Mouse (Mus musculus) cerebellum, adult 2 months (tissue): ENCODE measurements around the gene Rrn3. TPM values are rescaled to one million over a fixed set of nuclear protein-coding genes. Genes with fewer than 3 reads are reported as not detected.
A peak's percentile ranks its signal among the peaks of the same experiment; 100 is the strongest.

Experiments
- DNase-seq, 2 experiments: peaks; one replicate each; pipeline ENCODE4 v3.0.0; 2021
- H3K27ac ChIP-seq: fragments of 200-500 bp; 2 replicates; pipeline ENCODE4 v1.5.1; 2012; ENCODE audit warnings: low read length, control low read depth, inconsistent platforms; ENCODE audit not compliant: insufficient read depth
- H3K27me3 ChIP-seq: fragments of 200-500 bp; 2 replicates; pipeline ENCODE4 v1.6.1; 2012; ENCODE audit warnings: inconsistent platforms, mild to moderate bottlenecking, low read length, moderate library complexity; ENCODE audit not compliant: control insufficient read depth, insufficient read depth
- H3K4me1 ChIP-seq: fragments of 200-500 bp; 2 replicates; pipeline ENCODE4 v1.6.1; 2011; ENCODE audit warnings: low read length; ENCODE audit not compliant: control insufficient read depth, insufficient read depth
- H3K4me3 ChIP-seq: fragments of 200-500 bp; replicated peaks from 2 replicates; pipeline ENCODE3; 2011; ENCODE audit warnings: mild to moderate bottlenecking, low read depth, low read length, control low read depth; ENCODE audit not compliant: insufficient read depth
- CTCF ChIP-seq: fragments of 200-500 bp; IDR thresholded peaks from 2 replicates; pipeline ENCODE4 v1.5.1; 2011; ENCODE audit warnings: low read depth, mild to moderate bottlenecking, control low read depth, low read length, moderate library complexity, borderline replicate concordance; ENCODE audit not compliant: insufficient read depth
- POLR2A ChIP-seq: fragments of 200-500 bp; IDR thresholded peaks from 2 replicates; pipeline ENCODE4 v1.6.1; 2011; ENCODE audit warnings: low read length, control low read depth, borderline replicate concordance; ENCODE audit not compliant: insufficient read depth
- WGBS: fragments of 180-500 bp; shearing (Covaris S2); methylation state at CpG from one replicate; pipeline ENCODE4 v1.1.7; 2018; 5-methylcytosine and 5-hydroxymethylcytosine counted together
- polyA plus RNA-seq: library from polyadenylated mRNA; depleted of rRNA; stranded (reverse); fragments of >200 nt; gene quantifications from 2 replicates; pipeline ENCODE4 v1.2.3, GENCODE M21; 2012

Rrn3 gene
- polyA plus RNA-seq, 1 experiment: 39.1 TPM

GRCm38 (mm10) chr16:13801231-13801630, 20.7 kb downstream of the Rrn3 start:
- WGBS: 96% methylated on average over 4 of the region's 4 CpGs
- TF ChIP-seq POLR2A (no peak), CTCF (no peak)

GRCm38 (mm10) chr16:13804666-13805065, 24.2 kb downstream of the Rrn3 start:
- Histone ChIP-seq H3K4me3 (no peak overlapping the region), H3K27ac (peak overlapping the region; percentile 73), H3K4me1 (no peaks in the 10 kb centered on the region; the same call in 1 of the 2 replicates), H3K27me3 (no peaks in the 10 kb centered on the region)
- no peak for DNase-seq
- WGBS: 55% methylated on average over 5 of the region's 5 CpGs
- TF ChIP-seq CTCF: peak; percentile 40; the same call in 1 of the 2 replicates
- no peak for TF ChIP-seq POLR2A

More at GRCm38 (mm10) chr16:13801231-13801630, 20.7 kb downstream of the Rrn3 start:
- Histone ChIP-seq H3K4me3 (no peak overlapping the region), H3K27me3 (no peaks in the 10 kb centered on the region), H3K27ac (no peak overlapping the region), H3K4me1 (peaks cover 3% of the 10 kb centered on the region)
- DNase-seq: no peak

GRCm38 (mm10) chr16:13807616-13808015, 27.1 kb downstream of the Rrn3 start:
- DNase-seq: no peak
- no peak overlapping the region for H3K27ac ChIP-seq
- no peaks in the 10 kb centered on the region; the same call in 1 of the 2 replicates for H3K4me1 ChIP-seq
- WGBS: 97% methylated on average over 4 of the region's 4 CpGs
- no peaks in the 10 kb centered on the region for H3K27me3 ChIP-seq
- H3K4me3 ChIP-seq: no peak overlapping the region
- no peak for TF ChIP-seq POLR2A
- no peak for TF ChIP-seq CTCF

GRCm38 (mm10) chr16:13808410-13808809, 27.9 kb downstream of the Rrn3 start:
- DNase-seq: no peak
- Histone ChIP-seq H3K4me1 (no peaks in the 10 kb centered on the region; the same call in 1 of the 2 replicates), H3K27ac (no peak overlapping the region), H3K4me3 (no peak overlapping the region), H3K27me3 (no peaks in the 10 kb centered on the region)
- WGBS: 92% methylated on average over 7 of the region's 7 CpGs
- TF ChIP-seq CTCF: no peak
- no peak for TF ChIP-seq POLR2A

DNA sequence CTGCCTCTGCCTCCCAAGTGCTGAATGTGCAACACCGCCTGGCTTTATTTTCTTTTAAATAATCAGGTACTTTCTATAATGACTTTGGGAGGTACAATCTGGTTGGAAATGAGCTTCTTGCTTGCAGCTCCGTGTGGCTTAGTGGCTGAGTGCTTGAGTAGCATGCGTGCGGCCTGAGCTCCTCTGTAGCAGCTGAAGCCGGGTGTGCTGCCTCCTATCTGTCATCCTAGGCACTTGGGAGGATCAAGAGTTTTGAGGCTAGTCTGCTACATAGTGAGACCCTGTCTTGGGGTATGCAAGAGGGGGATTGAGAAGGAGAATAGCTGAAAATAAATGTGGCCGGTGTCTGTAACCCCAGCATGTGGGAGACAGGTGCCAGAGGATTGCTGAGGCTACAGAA, 31.6 kb downstream of the Rrn3 start:
- no peak for TF ChIP-seq CTCF
- TF ChIP-seq POLR2A: no peak
- Histone ChIP-seq H3K27me3 (no peaks in the 10 kb centered on the region), H3K4me1 (no peaks in the 10 kb centered on the region), H3K27ac (no peak overlapping the region), H3K4me3 (no peak overlapping the region)
- WGBS: 95% methylated on average over 6 of the region's 6 CpGs
- DNase-seq: no peak

DNA sequence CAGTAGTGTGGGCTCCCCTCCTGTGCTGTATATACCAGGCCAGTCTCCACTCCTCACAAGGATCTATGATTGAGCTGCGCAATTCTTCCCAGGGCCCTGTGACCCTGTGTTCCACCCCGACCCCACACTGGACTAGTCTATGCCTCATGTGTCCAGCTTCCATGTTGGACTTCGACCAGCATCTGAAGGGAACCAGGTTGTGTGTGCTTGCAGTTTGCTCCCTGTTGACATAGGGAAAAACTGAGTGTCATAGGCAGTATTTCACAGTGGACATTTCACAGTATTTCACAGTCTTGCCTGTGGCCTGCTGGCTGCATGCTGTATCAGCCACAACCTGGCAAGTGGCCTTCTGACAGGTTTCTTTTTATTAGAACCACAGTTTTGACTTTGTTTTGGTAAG, 32.7 kb downstream of the Rrn3 start:
- WGBS: 97% methylated on average over 3 of the region's 3 CpGs
- TF ChIP-seq CTCF (no peak), POLR2A (no peak)
- no peak overlapping the region for H3K4me3 ChIP-seq
- H3K4me1 ChIP-seq: no peaks in the 10 kb centered on the region
- no peaks in the 10 kb centered on the region for H3K27me3 ChIP-seq
- DNase-seq: no peak
- H3K27ac ChIP-seq: no peak overlapping the region

- no peak for TF ChIP-seq CTCF
- peak; percentile 68 for TF ChIP-seq POLR2A
- H3K27ac ChIP-seq: peak within 1 kb of the TSS; percentile 74
These were observed 38.3 kb downstream of the Rrn3 start, which contains the start of gene Ntan1 for GRCm38 (mm10) chr16:13818560-13819393. TSS of gene Ntan1 (plus strand) at chr16:13818845.

GRCm38 (mm10) chr16:13819394-13819743, 38.9 kb downstream of the Rrn3 start:
- H3K4me1 ChIP-seq: no peaks in the 10 kb centered on the region; the same call in 1 of the 2 replicates
- TF ChIP-seq POLR2A (no peak), CTCF (no peak)
- no peaks in the 10 kb centered on the region for H3K27me3 ChIP-seq
- under 1% methylated on average over 36 of the region's 36 CpGs for WGBS
- no peak for DNase-seq
- peak overlapping the region; percentile 68 for H3K4me3 ChIP-seq
- peak overlapping the region; percentile 40 for H3K27ac ChIP-seq

More at GRCm38 (mm10) chr16:13818560-13819393, 38.3 kb downstream of the Rrn3 start, which contains the start of gene Ntan1:
- Histone ChIP-seq H3K4me3 (peak within 1 kb of the TSS; percentile 68), H3K27me3 (no peaks in the 10 kb centered on the region), H3K4me1 (no peaks in the 10 kb centered on the region; the same call in 1 of the 2 replicates)
- peak; percentile 98 for DNase-seq
- under 1% methylated on average over 58 of the region's 58 CpGs for WGBS
